Mouse (Mus musculus): ENCODE measurements around the gene Nlgn3. TPM values are rescaled to one million over a fixed set of nuclear protein-coding genes. Genes with fewer than 3 reads are reported as not detected.
"Not testable (repeated sequence)": the region's sequence is repeated elsewhere in the genome, so short reads cannot be mapped to it uniquely, and the experiment has no call there.

Gene Nlgn3
- polyA plus RNA-seq, 1 experiment from 2014 or later: 33.8 TPM

DNA sequence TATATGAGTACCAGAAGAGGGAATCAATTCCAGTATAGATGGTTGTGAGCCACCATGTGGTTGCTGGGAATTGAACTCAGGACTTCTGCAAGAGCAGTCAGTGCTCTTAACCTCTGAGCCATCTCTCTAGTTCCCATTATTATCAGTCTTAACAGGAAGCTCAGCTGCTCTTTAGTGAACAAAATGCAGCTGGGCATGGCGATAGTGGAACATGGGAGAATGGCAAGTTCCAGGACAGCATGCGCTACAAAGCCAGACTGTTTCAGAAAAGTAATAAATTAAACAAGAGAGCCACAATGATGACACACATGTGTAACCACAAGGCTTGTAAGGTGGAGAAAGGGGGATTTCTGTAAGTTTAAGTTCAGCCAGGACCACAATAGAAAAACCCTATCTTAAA lies 46.5 kb downstream of the Nlgn3 start:
- H3K9ac ChIP-seq: no peak overlapping the region
- H3K4me1 ChIP-seq: no peaks in the 10 kb centered on the region
- H3K9me3 ChIP-seq (replicated peaks): no peaks in the 10 kb centered on the region
- no peak for ATAC-seq
- H3K27me3 ChIP-seq: no peaks in the 10 kb centered on the region
- H3K27ac ChIP-seq: no peak overlapping the region
- WGBS: 89% methylated on average over 2 of the region's 2 CpGs
- H3K36me3 ChIP-seq (ENCODE audit: poor library complexity, severe bottlenecking): no peaks in the 10 kb centered on the region
- no peak overlapping the region for H3K4me2 ChIP-seq
- no peak overlapping the region for H3K4me3 ChIP-seq

DNA sequence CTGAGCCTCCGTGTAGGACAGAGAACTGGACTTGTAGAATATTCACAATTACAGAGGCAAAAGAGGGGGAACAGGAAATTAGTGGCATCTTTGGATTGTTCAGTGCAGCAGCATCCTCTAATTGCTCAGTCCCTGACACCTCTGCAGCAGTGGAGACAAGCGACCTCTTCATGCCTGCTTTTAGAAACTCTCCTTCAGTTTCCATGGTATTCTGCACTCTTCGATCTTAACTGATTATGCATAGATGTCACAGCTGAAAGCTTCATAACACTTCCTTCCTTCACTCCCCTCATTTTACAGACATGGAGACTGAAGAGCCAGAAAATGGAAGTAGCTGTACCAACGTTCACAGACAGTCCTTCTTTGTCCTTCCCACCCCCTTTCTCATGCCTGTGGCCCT lies 47.5 kb downstream of the Nlgn3 start:
- Histone ChIP-seq H3K4me1 (no peaks in the 10 kb centered on the region), H3K9me3 (replicated peaks) (no peaks in the 10 kb centered on the region), H3K4me2 (no peak overlapping the region), H3K27me3 (no peaks in the 10 kb centered on the region), H3K27ac (no peak overlapping the region), H3K36me3 (ENCODE audit: poor library complexity, severe bottlenecking) (no peaks in the 10 kb centered on the region), H3K4me3 (no peak overlapping the region), H3K9ac (no peak overlapping the region)
- 69% methylated on average over 4 of the region's 4 CpGs for WGBS
- ATAC-seq: no peak; the same call in 1 of the 2 replicates

DNA sequence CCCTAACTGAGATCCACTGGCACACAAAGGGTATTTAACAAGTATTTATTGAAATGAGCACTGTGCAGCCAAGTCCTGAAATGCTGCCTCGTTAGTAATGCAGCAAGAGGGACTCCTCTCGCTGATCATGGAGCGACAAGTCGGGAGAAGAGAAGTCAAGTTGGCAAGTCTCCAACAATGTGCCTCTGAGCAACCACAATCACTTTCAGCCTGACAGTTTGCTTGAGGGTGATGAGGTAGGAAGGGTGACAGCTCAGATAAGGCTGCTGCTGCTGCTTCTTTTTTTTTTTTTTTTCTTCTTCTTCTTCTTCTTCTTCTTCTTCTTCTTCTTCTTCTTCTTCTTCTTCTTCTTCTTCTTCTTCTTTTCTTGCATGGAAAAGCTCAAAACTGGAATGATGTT lies 52.2 kb downstream of the Nlgn3 start:
- 21% methylated on average over 4 of the region's 4 CpGs for WGBS
- Histone ChIP-seq H3K9me3 (replicated peaks) (no peaks in the 10 kb centered on the region), H3K4me1 (no peaks in the 10 kb centered on the region), H3K27me3 (no peaks in the 10 kb centered on the region), H3K4me3 (no peak overlapping the region), H3K36me3 (ENCODE audit: poor library complexity, severe bottlenecking) (no peaks in the 10 kb centered on the region), H3K27ac (no peak overlapping the region), H3K9ac (no peak overlapping the region), H3K4me2 (no peak overlapping the region)
- ATAC-seq: no peak

DNA sequence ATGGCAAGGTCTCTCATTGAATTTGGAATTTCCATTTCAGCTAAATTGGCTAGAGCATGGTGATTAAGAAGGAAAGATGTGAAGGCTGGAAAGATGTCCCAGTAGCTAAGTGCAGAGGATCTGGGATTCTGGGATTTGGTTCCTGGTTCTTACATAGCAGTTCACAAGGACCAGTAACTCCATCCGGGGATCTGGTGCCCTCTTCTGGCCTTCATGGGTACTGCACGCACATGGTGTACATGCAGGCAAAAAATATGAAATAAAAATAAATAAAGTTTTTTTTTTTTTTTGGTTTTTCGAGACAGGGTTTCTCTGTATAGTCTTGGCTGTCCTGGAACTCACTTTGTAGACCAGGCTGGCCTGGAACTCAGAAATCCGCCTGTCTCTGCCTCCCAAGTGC lies 59.9 kb downstream of the Nlgn3 start:
- not testable (repeated sequence) for H3K27me3 ChIP-seq; H3K27ac ChIP-seq; H3K9me3 ChIP-seq (replicated peaks); H3K9ac ChIP-seq; H3K4me3 ChIP-seq; H3K36me3 ChIP-seq (ENCODE audit: poor library complexity, severe bottlenecking); ATAC-seq; H3K4me2 ChIP-seq; H3K4me1 ChIP-seq
- WGBS: 65% methylated on average over 4 of the region's 4 CpGs

DNA sequence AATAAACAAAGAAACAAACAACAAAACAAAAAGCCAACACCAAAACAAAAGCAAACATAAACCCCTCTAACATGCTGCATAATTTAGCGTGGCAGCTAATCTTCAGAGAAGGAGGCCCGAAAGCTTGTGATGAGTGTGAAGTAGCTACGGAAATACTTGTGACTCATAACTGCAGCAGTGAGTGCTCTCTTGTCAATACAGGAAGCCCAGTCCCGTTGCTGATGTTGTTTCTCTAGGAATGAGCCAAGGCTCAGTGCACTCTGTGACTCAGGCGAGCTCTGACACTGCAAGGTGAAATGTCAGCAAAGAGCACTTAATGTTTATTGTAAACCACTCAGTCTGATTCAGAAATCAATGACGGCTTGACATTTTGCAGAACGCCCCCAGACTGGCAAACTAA lies 70.0 kb downstream of the Nlgn3 start:
- no peaks in the 10 kb centered on the region for H3K36me3 ChIP-seq (ENCODE audit: poor library complexity, severe bottlenecking)
- WGBS: 83% methylated on average over 7 of the region's 7 CpGs
- H3K4me1 ChIP-seq: no peaks in the 10 kb centered on the region
- ATAC-seq: no peak
- no peaks in the 10 kb centered on the region for H3K9me3 ChIP-seq (replicated peaks)
- no peak overlapping the region for H3K4me3 ChIP-seq
- H3K27me3 ChIP-seq: no peaks in the 10 kb centered on the region; the same call in 1 of the 2 replicates
- no peak overlapping the region for H3K27ac ChIP-seq
- no peak overlapping the region for H3K9ac ChIP-seq
- no peak overlapping the region for H3K4me2 ChIP-seq

DNA sequence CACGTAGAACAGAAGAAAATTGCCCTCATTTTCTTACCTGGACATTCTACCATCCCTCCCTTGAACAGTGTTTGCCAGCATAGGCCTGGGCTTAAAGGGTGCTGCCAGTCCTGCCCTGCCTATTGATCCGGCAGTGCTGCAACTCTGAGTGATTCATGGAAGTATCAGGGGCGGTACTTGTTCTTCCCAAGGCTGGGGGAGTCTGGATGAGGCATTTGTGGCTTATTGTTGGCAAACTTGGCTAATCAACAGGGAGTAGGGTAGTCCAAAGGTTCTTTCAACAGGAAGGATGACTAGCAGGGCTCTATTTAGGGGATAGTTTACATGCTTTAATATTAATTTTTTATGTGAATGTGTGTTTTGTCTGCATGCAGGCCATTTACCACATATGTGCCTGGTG lies 71.6 kb downstream of the Nlgn3 start:
- Histone ChIP-seq H3K27me3 (no peaks in the 10 kb centered on the region; the same call in 1 of the 2 replicates), H3K36me3 (ENCODE audit: poor library complexity, severe bottlenecking) (no peaks in the 10 kb centered on the region), H3K27ac (no peak overlapping the region), H3K4me1 (no peaks in the 10 kb centered on the region), H3K9ac (no peak overlapping the region), H3K9me3 (replicated peaks) (no peaks in the 10 kb centered on the region), H3K4me3 (no peak overlapping the region), H3K4me2 (no peak overlapping the region)
- WGBS: 78% methylated on average over 3 of the region's 3 CpGs
- no peak for ATAC-seq

DNA sequence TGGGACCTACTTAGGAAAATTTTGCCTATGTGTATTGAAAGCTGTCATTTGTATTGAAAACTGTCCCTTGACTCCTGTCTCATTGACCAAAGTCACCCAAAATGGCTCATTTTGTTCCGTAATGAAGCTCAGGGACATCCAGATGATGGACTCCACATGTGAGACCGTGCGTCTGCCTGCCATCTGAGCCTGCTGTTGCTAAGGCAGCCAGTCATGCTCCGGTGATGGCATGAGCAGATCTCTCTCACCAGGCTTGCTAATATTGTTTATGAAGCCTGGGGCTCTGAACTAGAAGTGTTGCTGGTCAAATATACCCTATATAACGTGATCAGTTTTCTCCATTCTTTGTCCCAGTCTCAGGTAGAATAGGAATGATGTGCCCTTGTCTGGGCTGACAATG lies 74.0 kb downstream of the Nlgn3 start:
- Histone ChIP-seq H3K27ac (no peak overlapping the region), H3K4me3 (no peak overlapping the region), H3K9ac (no peak overlapping the region), H3K9me3 (replicated peaks) (no peaks in the 10 kb centered on the region), H3K27me3 (no peaks in the 10 kb centered on the region; the same call in 1 of the 2 replicates), H3K4me1 (no peaks in the 10 kb centered on the region), H3K36me3 (ENCODE audit: poor library complexity, severe bottlenecking) (no peaks in the 10 kb centered on the region), H3K4me2 (no peak overlapping the region)
- no peak for ATAC-seq
- 72% methylated on average over 5 of the region's 5 CpGs for WGBS

Other genes starting within 250 kb of the Nlgn3 start
- not detected in 2 replicates for gene Tex11, start 239.5 kb upstream of the Nlgn3 start, polyA plus RNA-seq (2015; fragmentation: Nextera tagmentation; extraction: Ambion mirVana)
- gene Slc7a3, start 213.1 kb upstream of the Nlgn3 start, polyA plus RNA-seq (2015; fragmentation: Nextera tagmentation; extraction: Ambion mirVana): 0.57 and 1.2 TPM in 2 replicates
- 55.5 and 57.5 TPM in 2 replicates for gene Snx12, start 76.6 kb upstream of the Nlgn3 start, polyA plus RNA-seq (2015; fragmentation: Nextera tagmentation; extraction: Ambion mirVana)
- gene Foxo4, start 44.6 kb upstream of the Nlgn3 start, polyA plus RNA-seq (2015; fragmentation: Nextera tagmentation; extraction: Ambion mirVana): 1.3 TPM in 2 replicates
- not detected in 2 replicates for gene Gm614, start 35.2 kb upstream of the Nlgn3 start, polyA plus RNA-seq (2015; fragmentation: Nextera tagmentation; extraction: Ambion mirVana)
- gene Il2rg, start 30.9 kb upstream of the Nlgn3 start, polyA plus RNA-seq (2015; fragmentation: Nextera tagmentation; extraction: Ambion mirVana): 2.3 and 2.4 TPM in 2 replicates
- not detected in 2 replicates for gene Gm20489, start 30.1 kb upstream of the Nlgn3 start, polyA plus RNA-seq (2015; fragmentation: Nextera tagmentation; extraction: Ambion mirVana)
- 31.3 and 31.7 TPM in 2 replicates for gene Med12, start 25.1 kb upstream of the Nlgn3 start, polyA plus RNA-seq (2015; fragmentation: Nextera tagmentation; extraction: Ambion mirVana)
- gene Gjb1, start 77.2 kb downstream of the Nlgn3 start, polyA plus RNA-seq (2015; fragmentation: Nextera tagmentation; extraction: Ambion mirVana): 0.23 and 0.25 TPM in 2 replicates
- 39.9 and 46.6 TPM in 2 replicates for gene Zmym3, start 121.7 kb downstream of the Nlgn3 start, polyA plus RNA-seq (2015; fragmentation: Nextera tagmentation; extraction: Ambion mirVana)
- gene Nono, start 130.2 kb downstream of the Nlgn3 start, polyA plus RNA-seq (2015; fragmentation: Nextera tagmentation; extraction: Ambion mirVana): 558 and 566 TPM in 2 replicates
- gene Itgb1bp2, start 149.9 kb downstream of the Nlgn3 start, polyA plus RNA-seq (2015; fragmentation: Nextera tagmentation; extraction: Ambion mirVana): 2.8 and 3.1 TPM in 2 replicates
- gene Taf1, start 233.6 kb downstream of the Nlgn3 start, polyA plus RNA-seq (2015; fragmentation: Nextera tagmentation; extraction: Ambion mirVana): 18.1 and 19.5 TPM in 2 replicates